Mouse (Mus musculus) c-Kit-negative CD71-positive TER-119-positive erythroid progenitor cells, embryonic 14.5 days (primary cell): Measurements from ENCODE around the gene Efcab2.
"Not testable (repeated sequence)": the region's sequence is repeated elsewhere in the genome, so short reads cannot be mapped to it uniquely, and the experiment has no call there.

Experiments
- DNase-seq: peaks from one replicate; pipeline ENCODE4 v3.0.0-alpha.2; 2013; ENCODE audit warnings: low read depth, low spot score

Gene Efcab2

GRCm38 (mm10) chr1:178401960-178402359 is 3.9 kb upstream of the Efcab2 start:
- DNase-seq, result no peak

DNA sequence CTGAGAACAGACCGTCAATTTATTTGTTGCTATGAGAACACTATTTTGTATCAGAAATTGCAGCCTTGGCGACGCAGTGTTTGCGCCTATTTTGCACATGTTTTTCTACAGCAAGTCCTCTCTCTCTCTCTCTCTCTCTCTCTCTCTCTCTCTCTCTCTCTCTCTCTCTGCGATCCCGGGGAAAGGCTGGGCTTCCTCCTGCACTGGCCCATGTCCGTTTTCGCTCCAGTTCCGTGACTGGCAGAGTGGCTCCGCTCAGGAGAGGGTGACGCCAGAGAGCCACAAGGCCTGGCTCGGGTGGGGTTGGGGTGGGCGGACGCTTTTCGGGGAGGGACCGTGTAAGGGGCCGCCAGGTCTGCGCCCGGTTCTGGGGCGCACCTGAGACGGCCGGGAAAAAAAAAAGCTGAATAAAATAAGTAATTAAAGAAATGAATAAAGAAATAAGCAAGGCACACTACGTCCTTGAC is 407 bp upstream of the Efcab2 start:
- peak; percentile 68 for DNase-seq

- DNase-seq, result no peak
These were observed 1.1 kb downstream of the Efcab2 start for GRCm38 (mm10) chr1:178406765-178407645.

DNA sequence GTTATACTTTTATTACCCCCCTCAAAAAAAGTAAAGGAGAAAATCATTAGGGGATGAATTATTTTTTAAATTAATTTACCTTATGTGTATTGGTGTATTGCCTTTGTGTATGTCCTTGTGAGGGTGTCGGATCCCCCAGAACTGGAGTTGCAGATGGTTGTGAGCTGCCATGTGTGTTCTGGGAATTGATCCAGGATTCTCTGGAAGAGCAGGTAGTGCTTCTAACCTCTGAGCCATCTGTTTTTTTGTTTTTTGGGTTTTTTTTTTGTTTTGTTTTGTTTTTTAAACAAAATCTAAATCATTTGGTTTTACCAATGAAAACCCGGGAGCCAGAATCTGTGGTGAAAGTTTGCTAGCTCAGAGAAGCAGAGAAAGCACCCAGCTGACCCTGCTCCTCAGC is 1.8 kb downstream of the Efcab2 start:
- no peak for DNase-seq

DNA sequence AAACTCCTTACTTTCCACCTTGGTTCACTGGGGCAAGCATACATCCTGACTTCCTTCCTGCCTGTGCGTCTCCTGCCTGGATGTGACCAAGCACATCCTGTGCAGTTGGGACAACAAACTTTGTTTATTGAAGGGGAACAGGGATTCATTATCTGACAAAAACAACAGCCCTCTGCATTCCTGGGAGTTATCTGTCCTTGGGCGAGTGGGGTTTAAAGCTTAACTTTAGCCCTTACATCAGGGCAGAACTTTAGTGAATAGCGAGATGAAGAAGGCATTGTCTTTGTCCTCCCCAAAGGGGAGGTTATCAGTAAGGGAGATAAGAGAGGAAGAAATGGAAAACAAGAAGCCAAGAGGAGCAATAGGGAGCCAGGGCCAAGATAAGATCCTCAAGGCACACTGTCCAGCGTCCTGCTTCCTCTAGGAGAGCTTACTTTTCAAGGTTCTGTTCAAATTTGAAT is 3.0 kb downstream of the Efcab2 start:
- DNase-seq, result no peak

- not testable (repeated sequence) for DNase-seq
These were observed 7.5 kb downstream of the Efcab2 start for GRCm38 (mm10) chr1:178413367-178413766.

DNA sequence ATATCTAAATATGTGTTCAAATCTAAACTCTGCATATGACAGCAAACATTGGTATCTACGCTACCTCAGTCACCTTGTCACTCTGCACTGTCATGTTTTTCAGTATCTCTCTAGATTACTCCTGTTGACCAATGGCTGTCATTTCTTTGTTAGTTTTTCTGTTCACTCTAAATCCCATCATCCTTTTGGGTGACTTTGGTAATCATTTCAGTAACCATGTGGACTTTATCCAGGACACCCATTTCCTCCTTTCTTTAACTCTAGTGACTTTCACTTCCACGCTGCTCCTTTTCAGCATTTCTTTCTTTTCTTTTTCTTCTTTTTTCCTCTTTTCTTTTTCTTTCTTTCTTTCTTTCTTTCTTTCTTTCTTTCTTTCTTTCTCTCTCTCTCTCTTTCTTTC is 13.7 kb downstream of the Efcab2 start:
- DNase-seq, result no peak

GRCm38 (mm10) chr1:178423662-178424061 is 17.8 kb downstream of the Efcab2 start:
- no peak for DNase-seq

DNA sequence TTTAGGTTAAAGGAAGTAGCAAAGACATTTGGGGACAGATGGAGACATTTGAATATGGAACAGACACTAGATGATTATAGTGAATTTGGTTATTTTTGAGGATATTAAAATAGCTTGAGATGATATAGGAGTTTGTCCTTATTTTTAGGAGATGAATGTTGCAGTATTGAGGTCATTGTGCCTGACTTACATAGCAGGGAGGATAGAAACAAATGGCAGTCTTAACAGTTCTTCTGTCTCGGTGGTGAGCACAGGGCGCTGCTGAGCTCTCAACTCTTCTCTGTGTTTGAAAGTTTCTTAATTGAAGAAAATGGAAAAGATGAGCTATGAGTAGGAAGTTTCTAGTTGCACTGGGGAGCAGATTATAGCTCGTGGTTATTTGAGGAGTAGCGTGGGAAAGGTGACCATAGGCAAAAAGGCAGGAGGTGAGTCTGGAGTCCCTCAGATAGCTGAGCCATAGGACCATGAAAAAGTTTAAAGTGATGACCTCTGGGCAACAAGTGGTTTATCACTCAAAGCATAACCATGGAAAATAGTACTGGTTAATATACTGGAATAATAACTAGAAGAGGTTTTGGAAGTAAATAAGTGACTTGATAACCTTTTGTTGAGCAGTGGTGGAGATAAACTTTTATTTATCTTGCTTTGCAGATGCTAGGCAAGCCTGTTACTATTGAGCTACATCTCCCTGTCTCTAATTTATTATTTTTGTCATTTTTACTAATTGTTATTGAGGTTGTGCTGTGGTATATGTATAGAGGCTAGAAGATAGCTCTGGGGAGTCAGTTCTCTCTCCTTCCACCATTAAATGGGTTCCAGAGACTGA is 25.9 kb downstream of the Efcab2 start:
- no peak for DNase-seq

DNA sequence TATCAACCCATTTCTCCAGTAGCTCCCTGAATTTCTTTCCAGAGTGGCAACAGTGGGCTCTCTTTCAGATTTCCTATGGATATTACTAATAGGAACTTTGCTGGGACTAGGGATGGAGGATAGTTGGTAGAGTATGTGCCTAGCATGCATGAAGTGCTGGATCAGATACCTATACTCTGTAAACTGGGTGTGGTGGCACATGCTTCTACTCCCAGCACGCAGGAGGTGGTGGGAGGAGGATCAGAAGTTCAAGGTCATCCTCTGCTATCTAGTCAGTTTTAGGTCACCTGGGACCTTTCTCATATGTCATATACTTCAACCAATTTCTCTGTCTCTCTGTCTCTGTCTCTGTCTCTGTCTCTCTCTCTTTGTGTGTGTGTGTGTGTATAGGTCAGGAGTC is 27.7 kb downstream of the Efcab2 start:
- no peak for DNase-seq

DNA sequence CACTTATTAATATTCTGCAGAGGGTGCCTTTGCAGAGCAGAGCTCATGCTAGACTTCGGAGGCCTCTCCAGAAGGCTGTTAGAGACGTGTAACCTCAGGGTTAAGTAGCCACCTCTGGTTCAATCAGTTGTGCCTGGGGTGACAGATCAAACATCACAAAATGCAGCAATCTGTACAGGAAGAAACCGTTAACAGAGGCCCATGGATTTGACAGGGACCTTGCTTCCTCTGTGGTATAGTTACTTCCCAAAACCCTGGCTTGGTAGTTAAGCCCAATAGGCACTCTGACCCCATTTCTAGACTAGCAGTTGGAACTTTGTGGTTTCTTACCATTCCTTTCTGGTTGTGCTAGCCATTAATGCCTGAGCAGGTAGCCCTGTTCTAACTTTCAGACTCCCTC is 38.5 kb downstream of the Efcab2 start:
- DNase-seq, result no peak

- no peak for DNase-seq
These were observed 41.2 kb downstream of the Efcab2 start for GRCm38 (mm10) chr1:178447036-178447435.

- peak; percentile 11 for DNase-seq
These were observed 42.4 kb downstream of the Efcab2 start for GRCm38 (mm10) chr1:178448271-178448744.

DNA sequence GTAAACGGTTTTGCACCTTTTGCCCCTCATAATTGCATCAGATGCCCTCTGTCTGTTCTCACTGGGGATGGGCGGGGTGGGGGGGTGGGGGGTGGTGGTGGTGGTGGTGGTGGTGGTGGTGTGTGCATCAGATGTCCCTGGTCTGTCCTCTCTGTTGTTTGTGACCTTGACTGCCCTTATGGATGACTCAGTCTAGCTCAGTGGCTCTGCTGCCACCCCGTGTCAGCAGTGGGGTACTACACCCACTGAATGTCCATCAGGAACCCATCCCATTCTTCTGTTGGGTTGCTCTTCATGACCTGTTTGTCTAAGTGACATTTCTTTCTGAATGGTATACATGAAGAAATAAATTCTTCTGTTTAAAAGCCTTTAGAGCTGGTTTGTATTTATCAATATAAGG is 43.3 kb downstream of the Efcab2 start:
- peak; percentile 67 for DNase-seq

GRCm38 (mm10) chr1:178449933-178450332 is 44.0 kb downstream of the Efcab2 start:
- no peak for DNase-seq

GRCm38 (mm10) chr1:178454125-178454524 is 48.2 kb downstream of the Efcab2 start:
- DNase-seq, result no peak

GRCm38 (mm10) chr1:178455120-178455519 is 49.2 kb downstream of the Efcab2 start:
- no peak for DNase-seq

- DNase-seq, result no peak
These were observed 52.1 kb downstream of the Efcab2 start for GRCm38 (mm10) chr1:178458029-178458428.

DNA sequence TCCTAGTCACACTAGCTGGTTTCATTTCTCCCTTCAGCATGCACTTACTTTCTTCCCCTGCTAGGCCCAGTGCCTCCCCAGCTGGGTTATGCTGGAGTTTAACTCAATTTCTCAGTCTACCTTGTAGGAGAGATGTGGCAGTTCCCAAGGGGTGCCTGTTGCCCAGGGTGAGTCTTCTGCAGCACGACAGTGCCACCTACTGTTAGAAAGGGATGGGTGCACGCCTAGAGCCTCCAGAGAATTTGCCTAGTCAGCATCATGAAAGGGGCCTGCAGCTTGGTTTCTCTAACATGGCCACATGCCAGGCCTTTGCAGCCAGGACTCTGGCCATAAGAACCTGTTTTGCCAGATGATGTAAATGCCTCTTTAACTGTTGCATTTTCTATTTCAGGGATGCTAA is 57.8 kb downstream of the Efcab2 start:
- peak; percentile 48 for DNase-seq

GRCm38 (mm10) chr1:178464140-178464539 is 58.3 kb downstream of the Efcab2 start:
- DNase-seq, result no peak

GRCm38 (mm10) chr1:178467594-178467993 is 61.7 kb downstream of the Efcab2 start:
- DNase-seq, result no peak

DNA sequence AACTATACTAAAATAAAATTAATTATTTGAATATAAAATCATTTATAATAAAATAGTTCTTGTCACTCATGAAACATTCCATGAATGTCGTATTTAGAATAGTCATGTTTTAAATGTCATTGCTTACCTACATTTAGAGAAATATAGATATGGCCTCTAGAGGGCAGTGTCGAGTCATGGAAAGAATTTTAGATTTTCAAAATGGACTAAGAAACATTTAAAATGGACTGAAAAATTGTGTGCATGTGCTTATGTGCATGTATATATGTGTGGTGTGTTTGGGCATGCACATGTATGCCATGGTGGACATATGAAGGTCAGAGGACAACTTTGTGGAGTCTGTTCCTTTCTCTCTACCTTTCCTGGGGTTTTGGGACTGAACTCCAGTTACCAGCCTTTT is 62.4 kb downstream of the Efcab2 start:
- DNase-seq, result no peak
